Mouse (Mus musculus) brain, embryonic 14.5 days (tissue): Measurements from ENCODE around the gene Acsbg2.

Experiments used
- CTCF ChIP-seq: fragments of 200-500 bp; IDR thresholded peaks from 2 replicates; pipeline ENCODE4 v1.5.1; 2012; ENCODE audit warnings: inconsistent platforms, mild to moderate bottlenecking, moderate library complexity, borderline replicate concordance; ENCODE audit not compliant: insufficient read depth, insufficient read length; ENCODE audit errors: extremely low read depth
- POLR2A ChIP-seq: fragments of 200-500 bp; IDR thresholded peaks from 2 replicates; pipeline ENCODE4 v1.6.1; 2012; ENCODE audit warnings: mild to moderate bottlenecking, inconsistent platforms, borderline replicate concordance; ENCODE audit not compliant: poor library complexity, insufficient read depth, insufficient read length, severe bottlenecking; ENCODE audit errors: extremely low read depth

DNA sequence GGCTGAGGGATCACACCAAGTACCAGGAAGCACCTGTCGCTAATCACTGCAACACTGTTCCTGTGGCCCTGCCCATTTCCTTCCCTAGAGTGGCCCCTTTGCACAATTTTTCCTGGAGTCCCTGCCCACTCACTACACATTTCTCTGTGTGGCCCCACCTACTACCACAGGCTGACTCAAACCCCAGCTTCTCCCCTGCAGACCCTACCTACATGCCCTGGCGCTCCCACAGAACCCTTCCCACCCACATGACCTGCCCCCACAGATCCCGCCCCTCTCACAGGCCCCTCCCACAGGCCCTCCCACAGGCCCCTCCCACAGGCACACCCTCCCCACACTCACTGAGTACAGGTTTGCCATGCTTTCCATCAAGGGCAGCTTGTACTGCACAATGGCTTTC lies 13.1 kb downstream of the Acsbg2 start:
- TF ChIP-seq POLR2A: no peak
- TF ChIP-seq CTCF: no peak
